ENCODE assay signal across 8 mouse cellular contexts in the genomic region with DNA sequence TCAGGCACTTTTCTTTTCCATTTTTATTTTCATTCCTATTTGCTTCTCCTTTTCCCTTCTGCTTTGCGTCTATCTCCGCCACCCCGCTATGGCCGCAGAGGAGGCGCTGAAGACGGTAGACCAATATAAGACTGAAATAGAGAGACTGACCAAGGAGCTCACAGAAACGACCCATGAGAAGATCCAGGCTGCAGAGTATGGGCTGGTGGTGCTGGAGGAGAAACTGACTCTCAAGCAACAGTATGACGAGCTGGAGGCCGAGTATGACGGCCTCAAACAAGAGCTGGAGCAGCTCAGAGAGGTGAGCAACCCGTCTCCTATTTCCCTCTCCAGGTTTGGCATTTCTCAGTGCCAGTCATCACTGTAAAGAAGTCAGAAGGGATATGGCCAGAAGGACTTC. TPM values are rescaled to one million over a fixed set of nuclear protein-coding genes. Genes with fewer than 3 reads are reported as not detected.
DNase-seq lines count a peak whose midpoint lies in the region; ATAC-seq and TF ChIP-seq lines count a peak whose summit lies in the region.

No protein-coding gene starts in this region.

- H3K27ac ChIP-seq in limb, embryonic 14.5 days (replicated peaks; ENCODE audit: low read depth, low read length) = no peak overlapping the region
- H3K27ac ChIP-seq in neural tube, embryonic 15.5 days (replicated peaks) = peak overlapping the region; percentile 94

- H3K4me2 ChIP-seq in limb, embryonic 14.5 days (replicated peaks; ENCODE audit: low read depth, low read length, severe bottlenecking) = peak overlapping the region; percentile 62
- peak overlapping the region; percentile 73 for H3K4me2 ChIP-seq in neural tube, embryonic 15.5 days

- peak overlapping the region; percentile 71 for H3K4me3 ChIP-seq in erythroblast, embryonic 14.5 days (replicated peaks)
- H3K4me3 ChIP-seq in limb, embryonic 14.5 days (replicated peaks; ENCODE audit: low read length) = peak overlapping the region; percentile 43
- H3K4me3 ChIP-seq in neural tube, embryonic 15.5 days (replicated peaks) = peak overlapping the region; percentile 66

- no peaks in the 10 kb centered on the region for H3K9me3 ChIP-seq in erythroblast, embryonic 14.5 days (ENCODE audit: control insufficient read depth, low read length)
- no peaks in the 10 kb centered on the region for H3K9me3 ChIP-seq in limb, embryonic 14.5 days (ENCODE audit: control insufficient read depth, low read length)
- H3K9me3 ChIP-seq in neural tube, embryonic 15.5 days (replicated peaks) = no peaks in the 10 kb centered on the region

- peak; percentile 19 for ATAC-seq in inflammation-experienced regulatory T-cells, adult 6 months
- peak; percentile 19; the same call in 1 of the 2 replicates for ATAC-seq in limb, embryonic 14.5 days (ENCODE audit: low FRiP score, low read depth)
- ATAC-seq in neural tube, embryonic 15.5 days (ENCODE audit: low FRiP score) = peak; percentile 82

- DNase-seq in right cerebral cortex, adult 18-20 months = peak; percentile 34
- no peak for DNase-seq in right cerebral cortex, postnatal 4 days
- peak; percentile 71 for DNase-seq in brain, adult 2 months (ENCODE audit: low read depth, low spot score)
- no peak for DNase-seq in limb, embryonic 14.5 days (ENCODE audit: low spot score)
- DNase-seq in gastrocnemius, postnatal 25 days = no peak

- WGBS in limb, embryonic 14.5 days = 1% methylated on average over 11 of the region's 11 CpGs
- WGBS in neural tube, embryonic 15.5 days = 0% methylated on average over 11 of the region's 11 CpGs

- peaks cover 12% of the 10 kb centered on the region for H3K27me3 ChIP-seq in erythroblast, embryonic 14.5 days (ENCODE audit: control insufficient read depth)
- no peaks in the 10 kb centered on the region for H3K27me3 ChIP-seq in limb, embryonic 14.5 days (ENCODE audit: control insufficient read depth, insufficient read depth, low read length)
- no peaks in the 10 kb centered on the region for H3K27me3 ChIP-seq in neural tube, embryonic 15.5 days (replicated peaks)

- peak overlapping the region; percentile 45 for H3K9ac ChIP-seq in limb, embryonic 14.5 days (ENCODE audit: low read depth, low read length, severe bottlenecking)
- peak overlapping the region; percentile 83 for H3K9ac ChIP-seq in neural tube, embryonic 15.5 days (replicated peaks)

- peaks cover 14% of the 10 kb centered on the region for H3K4me1 ChIP-seq in erythroblast, embryonic 14.5 days (ENCODE audit: control insufficient read depth)
- H3K4me1 ChIP-seq in limb, embryonic 14.5 days (ENCODE audit: control insufficient read depth, insufficient read depth, low read length) = peaks cover 6% of the 10 kb centered on the region; the same call in 1 of the 2 replicates
- H3K4me1 ChIP-seq in neural tube, embryonic 15.5 days = peaks cover 5% of the 10 kb centered on the region

- H3K36me3 ChIP-seq in erythroblast, embryonic 14.5 days (ENCODE audit: control insufficient read depth) = no peaks in the 10 kb centered on the region
- H3K36me3 ChIP-seq in limb, embryonic 14.5 days (ENCODE audit: control insufficient read depth, insufficient read depth, low read length) = no peaks in the 10 kb centered on the region
- no peaks in the 10 kb centered on the region for H3K36me3 ChIP-seq in neural tube, embryonic 15.5 days

- no peak for TF ChIP-seq POLR2A in limb, embryonic 14.5 days (IDR thresholded peaks at IDR 0.05; ENCODE audit: borderline replicate concordance, extremely low read depth, insufficient read depth, insufficient read length)

RNA-seq across cellular contexts. Expression of a gene that starts 0.7 kb away (rescaled TPM):
- not detected in 2 replicates for polyA plus RNA-seq in erythroblast, embryonic 14.5 days (2012)
- polyA plus RNA-seq in inflammation-experienced regulatory T-cells, adult 6 months (2017; shearing (Covaris generic)) = 10 to 100 TPM; 13.2 to 23.7 (median 15.9) TPM
- polyA plus RNA-seq in limb, embryonic 14.5 days (2012; rRNA removed) = 1.5 and 2.0 TPM in 2 replicates
- 2.7 and 3.2 TPM in 2 replicates for polyA plus RNA-seq in limb, embryonic 14.5 days (2014; fragmentation: Nextera tagmentation; extraction: Ambion mirVana)
- 42.3 and 50.5 TPM in 2 replicates for polyA plus RNA-seq in neural tube, embryonic 15.5 days (2015; fragmentation: Nextera tagmentation; extraction: Ambion mirVana)
- total RNA-seq in gastrocnemius, postnatal 25 days (2021) = under 1 TPM; 0.43 to 0.56 TPM

Comparison
In these comparisons a context has a peak if more than half of its experiments do, and no peak if none do; other contexts are left out.
1. DNase-seq: peak in right cerebral cortex, adult 18-20 months (single experiment) and brain, adult 2 months (single experiment); none in right cerebral cortex, postnatal 4 days (single experiment), limb, embryonic 14.5 days (single experiment) and gastrocnemius, postnatal 25 days (single experiment).
2. ATAC-seq: peak in every context shown above with its lines; median percentile 82 in neural tube, embryonic 15.5 days; 19 in inflammation-experienced regulatory T-cells, adult 6 months; 19 in limb, embryonic 14.5 days.
3. Peak in every context shown above with its lines, with median percentiles within 50 percentile points of each other: H3K4me3 ChIP-seq.